ENCODE assay signal across 11 mouse cellular contexts in genomic region chr2:168574934-168575333, GRCm38 (mm10). TPM values are rescaled to one million over a fixed set of nuclear protein-coding genes. Genes with fewer than 3 reads are reported as not detected.
DNase-seq lines count a peak whose midpoint lies in the region; ATAC-seq and TF ChIP-seq lines count a peak whose summit lies in the region.
"Had no signal": no experiment of that assay in that cellular context is flagged by ENCODE, and none has a peak within 500 bp of the region (broad histone marks: within the 10 kb centered on the region; RNA-seq: fewer than 3 reads in every experiment).

No protein-coding gene starts in this region.

- H3K27me3 ChIP-seq in kidney, embryonic 14.5 days (ENCODE audit: control insufficient read depth, insufficient read depth, low read length) = no peaks in the 10 kb centered on the region
- H3K27me3 ChIP-seq in kidney, postnatal 0 days (ENCODE audit: insufficient read depth, low read length) = no peaks in the 10 kb centered on the region

- whole genome bisulfite sequencing in kidney, embryonic 14.5 days = 49% methylated on average over 10 of the region's 10 CpGs
- 52% methylated on average over 10 of the region's 10 CpGs for WGBS in kidney, postnatal 0 days

- DNase-seq in kidney, postnatal 14 days = no peak
- DNase-seq in kidney, postnatal 0 days (ENCODE audit: low spot score) = no peak
- DNase-seq in thymus, postnatal 14 days = peak; percentile 61
- DNase-seq in layer of hippocampus, postnatal 36 days = no peak
- no peak for DNase-seq in right cerebral cortex, postnatal 14 days
- DNase-seq: adrenal gland, adult 8-10 months; liver, embryonic 13.5 days; retina, postnatal 1 day had no signal

- H3K4me2 ChIP-seq in kidney, embryonic 14.5 days (replicated peaks; ENCODE audit: low read depth, low read length) = no peak overlapping the region
- no peak overlapping the region for H3K4me2 ChIP-seq in kidney, postnatal 0 days (ENCODE audit: low read length)
- H3K4me2 ChIP-seq: liver, embryonic 13.5 days had no signal

- no peak overlapping the region for H3K9ac ChIP-seq in kidney, embryonic 14.5 days (ENCODE audit: low read depth, low read length)
- no peak overlapping the region for H3K9ac ChIP-seq in kidney, postnatal 0 days (ENCODE audit: low read depth, low read length)
- H3K9ac ChIP-seq: liver, embryonic 13.5 days had no signal

- peaks cover 30% of the 10 kb centered on the region for H3K4me1 ChIP-seq in kidney, embryonic 14.5 days (ENCODE audit: control insufficient read depth, insufficient read depth, low read length)
- H3K4me1 ChIP-seq in kidney, postnatal 0 days (replicated peaks; ENCODE audit: insufficient read depth, low read length) = peaks cover 10% of the 10 kb centered on the region; the same call in 1 of the 2 replicates

- no peak overlapping the region for H3K4me3 ChIP-seq in kidney, embryonic 14.5 days (ENCODE audit: low read length)
- no peak overlapping the region for H3K4me3 ChIP-seq in kidney, postnatal 0 days (replicated peaks; ENCODE audit: low read depth, low read length)
- H3K4me3 ChIP-seq: layer of hippocampus, adult 2 months; liver, embryonic 13.5 days had no signal

- no peak for ATAC-seq in kidney, embryonic 14.5 days (ENCODE audit: low FRiP score, low TSS enrichment)
- ATAC-seq in activated CD4-positive, CD25-positive, alpha-beta regulatory T cell, adult 4 months = peak; percentile 92
- no peak for ATAC-seq in kidney, postnatal 0 days (replicated peaks; ENCODE audit: low FRiP score, low read depth)

- no peak for TF ChIP-seq CTCF in kidney, postnatal 0 days (IDR thresholded peaks at IDR 0.05; ENCODE audit: low read depth)

- peak overlapping the region; percentile 82 for H3K27ac ChIP-seq in kidney, embryonic 14.5 days (ENCODE audit: low read depth, low read length)
- peak overlapping the region; percentile 90 for H3K27ac ChIP-seq in kidney, postnatal 0 days
- H3K27ac ChIP-seq: layer of hippocampus, adult 2 months; liver, embryonic 13.5 days had no signal

- H3K9me3 ChIP-seq in kidney, embryonic 14.5 days (ENCODE audit: control insufficient read depth, low read length) = peaks cover 3% of the 10 kb centered on the region; the same call in 1 of the 2 replicates
- no peaks in the 10 kb centered on the region for H3K9me3 ChIP-seq in kidney, postnatal 0 days (replicated peaks; ENCODE audit: low read length)
- H3K9me3 ChIP-seq: liver, embryonic 13.5 days had no signal

- no peaks in the 10 kb centered on the region for H3K36me3 ChIP-seq in kidney, embryonic 14.5 days (ENCODE audit: control insufficient read depth, insufficient read depth, low read length)
- 0 out of 2 replicates have a peak, but pooled peaks cover 4% of the 10 kb centered on the region for H3K36me3 ChIP-seq in kidney, postnatal 0 days (ENCODE audit: insufficient read depth, low read length)
- H3K36me3 ChIP-seq: liver, embryonic 13.5 days had no signal

RNA-seq across cellular contexts. Expression of gene Nfatc2, which starts 26.5 kb away (rescaled TPM):
- polyA plus RNA-seq in kidney, embryonic 14.5 days (2014; fragmentation: Nextera tagmentation; extraction: Ambion mirVana) = 1.7 and 2.7 TPM in 2 replicates
- polyA plus RNA-seq in activated CD4-positive, CD25-positive, alpha-beta regulatory T cell, adult 4 months (2017; shearing (Covaris generic)) = 10 to 100 TPM; 22.1 to 22.9 TPM
- 2.0 TPM in 2 replicates for polyA plus RNA-seq in kidney, postnatal 0 days (2015; fragmentation: Nextera tagmentation; extraction: Ambion mirVana)
- 10 to 100 TPM; 19.9 to 20.1 TPM for total RNA-seq in layer of hippocampus, postnatal 36 days (2021)
